Mouse (Mus musculus) bone marrow, adult 2 months (tissue): Measurements from ENCODE around the gene Olfr520. TPM values are rescaled to one million over a fixed set of nuclear protein-coding genes. Genes with fewer than 3 reads are reported as not detected.
"Not testable (repeated sequence)": the region's sequence is repeated elsewhere in the genome, so short reads cannot be mapped to it uniquely, and the experiment has no call there.

Experiments
- H3K27ac ChIP-seq: fragments of 200-500 bp; 2 replicates; pipeline ENCODE4 v1.5.1; 2012; ENCODE audit warnings: low read depth, mild to moderate bottlenecking, control low read depth, inconsistent platforms, low read length; ENCODE audit not compliant: control insufficient read depth, poor library complexity, insufficient read depth
- H3K4me1 ChIP-seq: fragments of 200-500 bp; 2 replicates; pipeline ENCODE4 v1.6.1; 2011; ENCODE audit warnings: low read length; ENCODE audit not compliant: control insufficient read depth, insufficient read depth
- H3K4me3 ChIP-seq: fragments of 200-500 bp; replicated peaks from 2 replicates; pipeline ENCODE3; 2011; ENCODE audit warnings: mild to moderate bottlenecking, low read depth, low read length, control low read depth; ENCODE audit not compliant: control insufficient read depth
- CTCF ChIP-seq: fragments of 200-500 bp; IDR thresholded peaks from 2 replicates; pipeline ENCODE4 v1.5.1; 2011; ENCODE audit warnings: low read length, control low read depth; ENCODE audit not compliant: control insufficient read depth, insufficient read depth
- POLR2A ChIP-seq: fragments of 200-500 bp; IDR thresholded peaks from 2 replicates; pipeline ENCODE4 v1.6.1; 2011; ENCODE audit warnings: low read depth, mild to moderate bottlenecking, control low read depth, low read length, borderline replicate concordance; ENCODE audit not compliant: control insufficient read depth
- WGBS: fragments of 180-500 bp; shearing (Covaris S2); methylation state at CpG from one replicate; pipeline ENCODE4 v1.1.7; 2018; 5-methylcytosine and 5-hydroxymethylcytosine counted together
- polyA plus RNA-seq: library from polyadenylated mRNA; stranded (reverse); fragments of >200 nt; gene quantifications from 2 replicates; pipeline ENCODE4 v1.2.4, GENCODE M21; 2011; ENCODE audit warnings: low replicate concordance; ENCODE audit not compliant: missing spikeins, insufficient read depth, insufficient read length

Olfr520 gene
- not detected in 2 replicates for polyA plus RNA-seq

- no peak within 1 kb of the TSS for H3K27ac ChIP-seq
- 74% methylated on average over 2 of the region's 2 CpGs for WGBS
- TF ChIP-seq CTCF (no peak), POLR2A (no peak)
- no peaks in the 10 kb centered on the region for H3K4me1 ChIP-seq
- H3K4me3 ChIP-seq: no peak within 1 kb of the TSS
Measured at GRCm38 (mm10) chr7:99729973-99730372, at the start of gene Olfr520. Gene Olfr520 (plus strand): TSS chr7:99730273.

- no peaks in the 10 kb centered on the region for H3K4me1 ChIP-seq
- no peak for TF ChIP-seq POLR2A
- no peak for TF ChIP-seq CTCF
- 80% methylated on average over 5 of the region's 5 CpGs for WGBS
- H3K27ac ChIP-seq: no peak overlapping the region
- H3K4me3 ChIP-seq: no peak overlapping the region
Measured at GRCm38 (mm10) chr7:99680771-99681170, 49.3 kb upstream of the Olfr520 start.

GRCm38 (mm10) chr7:99684086-99684485 lies 46.0 kb upstream of the Olfr520 start:
- no peak overlapping the region for H3K4me3 ChIP-seq
- 67% methylated on average over 4 of the region's 4 CpGs for WGBS
- no peaks in the 10 kb centered on the region for H3K4me1 ChIP-seq
- H3K27ac ChIP-seq: no peak overlapping the region
- TF ChIP-seq POLR2A: no peak

GRCm38 (mm10) chr7:99690819-99691218 lies 39.3 kb upstream of the Olfr520 start:
- no peak overlapping the region for H3K27ac ChIP-seq
- no peaks in the 10 kb centered on the region for H3K4me1 ChIP-seq
- 75% methylated on average over 7 of the region's 7 CpGs for WGBS
- H3K4me3 ChIP-seq: no peak overlapping the region
- TF ChIP-seq CTCF: no peak
- no peak for TF ChIP-seq POLR2A

- H3K27ac ChIP-seq: no peak overlapping the region
- WGBS: 12% methylated on average over 3 of the region's 3 CpGs
- no peak for TF ChIP-seq POLR2A
- no peak for TF ChIP-seq CTCF
- no peaks in the 10 kb centered on the region for H3K4me1 ChIP-seq
- H3K4me3 ChIP-seq: no peak overlapping the region
Measured at GRCm38 (mm10) chr7:99692396-99692795, 37.7 kb upstream of the Olfr520 start.

- Histone ChIP-seq H3K4me3 (no peak overlapping the region), H3K4me1 (no peaks in the 10 kb centered on the region), H3K27ac (no peak overlapping the region)
- TF ChIP-seq CTCF (no peak), POLR2A (no peak)
- 82% methylated on average over 3 of the region's 3 CpGs for WGBS
Measured at GRCm38 (mm10) chr7:99693387-99693786, 36.7 kb upstream of the Olfr520 start.

GRCm38 (mm10) chr7:99693976-99694375 lies 36.1 kb upstream of the Olfr520 start:
- no peak for TF ChIP-seq CTCF
- no peak for TF ChIP-seq POLR2A
- WGBS: 95% methylated on average over 3 of the region's 3 CpGs
- Histone ChIP-seq H3K4me3 (no peak overlapping the region), H3K27ac (no peak overlapping the region), H3K4me1 (no peaks in the 10 kb centered on the region)

- not testable (repeated sequence) for H3K4me1 ChIP-seq, H3K27ac ChIP-seq, H3K4me3 ChIP-seq
- WGBS: 70% methylated on average over 5 of the region's 5 CpGs
Measured at GRCm38 (mm10) chr7:99694424-99694823, 35.6 kb upstream of the Olfr520 start.

GRCm38 (mm10) chr7:99695471-99696057 lies 34.5 kb upstream of the Olfr520 start:
- Histone ChIP-seq H3K4me1 (no peaks in the 10 kb centered on the region), H3K4me3 (no peak overlapping the region), H3K27ac (no peak overlapping the region)
- WGBS: 76% methylated on average over 8 of the region's 8 CpGs
- no peak for TF ChIP-seq POLR2A
- TF ChIP-seq CTCF: no peak
